In the genomic region with DNA sequence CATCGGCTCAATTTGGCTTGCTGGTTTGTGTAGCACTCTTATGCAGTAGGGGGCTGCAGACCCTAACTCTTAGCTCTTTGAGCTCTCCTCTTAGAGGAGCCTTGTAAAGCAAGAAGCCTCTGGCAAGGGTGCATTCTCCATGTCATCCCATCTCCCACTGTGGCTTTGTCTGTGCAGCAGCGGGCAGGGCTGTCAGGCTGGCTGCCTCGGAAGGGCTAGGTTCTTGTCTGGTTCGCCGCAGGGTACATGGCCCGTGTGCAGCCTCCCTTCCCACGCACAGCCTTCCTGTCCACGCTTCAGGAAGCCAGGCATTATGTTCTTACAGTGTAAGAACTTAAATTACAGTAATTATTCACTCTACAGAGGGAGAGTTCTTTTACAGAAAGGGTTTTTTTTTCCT, we compare ENCODE assay signal across 12 mouse cellular contexts. TPM values are rescaled to one million over a fixed set of nuclear protein-coding genes. Genes with fewer than 3 reads are reported as not detected.
A peak's percentile ranks its signal among the peaks of the same experiment; 100 is the strongest.
DNase-seq lines count a peak whose midpoint lies in the region; ATAC-seq and TF ChIP-seq lines count a peak whose summit lies in the region.
"Had no signal": no experiment of that assay in that cellular context is flagged by ENCODE, and none has a peak within 500 bp of the region (broad histone marks: within the 10 kb centered on the region; RNA-seq: fewer than 3 reads in every experiment).

No protein-coding gene starts in this region.

- no peaks in the 10 kb centered on the region for H3K27me3 ChIP-seq in forebrain, postnatal 0 days (ENCODE audit: insufficient read depth, low read length)
- no peaks in the 10 kb centered on the region for H3K27me3 ChIP-seq in midbrain, postnatal 0 days (ENCODE audit: insufficient read depth, low read length)
- H3K27me3 ChIP-seq: liver, embryonic 13.5 days had no signal

- no peaks in the 10 kb centered on the region for H3K36me3 ChIP-seq in forebrain, postnatal 0 days (ENCODE audit: insufficient read depth)
- no peaks in the 10 kb centered on the region for H3K36me3 ChIP-seq in midbrain, postnatal 0 days (ENCODE audit: insufficient read depth, low read length)

- WGBS in forebrain, postnatal 0 days: 18% methylated on average over 8 of the region's 8 CpGs
- WGBS in midbrain, postnatal 0 days: 28% methylated on average over 8 of the region's 8 CpGs

- peak; percentile 60; the same call in 1 of the 2 replicates for ATAC-seq in forebrain, postnatal 0 days
- no peak for ATAC-seq in midbrain, postnatal 0 days (ENCODE audit: low FRiP score)
- no peak for ATAC-seq in erythroid progenitor cell, adult 5-6 weeks (replicated peaks; ENCODE audit: low FRiP score, poor library complexity, severe bottlenecking)

- DNase-seq in left cerebral cortex, postnatal 4 days: peak; percentile 50
- no peak for DNase-seq in left cerebral cortex, postnatal 25 days (ENCODE audit: low spot score in 2 of 2)
- DNase-seq in cerebellum, postnatal 36 days: peak; percentile 70 to 71
- no peak for DNase-seq in forebrain, postnatal 0 days
- DNase-seq in midbrain, postnatal 0 days (ENCODE audit: low spot score): peak; percentile 28
- no peak for DNase-seq in thymus, postnatal 10 days (ENCODE audit: low spot score in 2 of 2)
- DNase-seq: kidney, postnatal 10 days; liver, embryonic 13.5 days; right cerebral cortex, postnatal 4 days; thymus, postnatal 25 days had no signal

- H3K4me1 ChIP-seq in forebrain, postnatal 0 days (ENCODE audit: insufficient read depth): 0 out of 2 replicates have a peak, but pooled peaks cover 7% of the 10 kb centered on the region
- no peaks in the 10 kb centered on the region for H3K4me1 ChIP-seq in midbrain, postnatal 0 days (ENCODE audit: insufficient read depth, low read length)

- no peak overlapping the region for H3K4me2 ChIP-seq in forebrain, postnatal 0 days (ENCODE audit: low read depth)
- no peak overlapping the region for H3K4me2 ChIP-seq in midbrain, postnatal 0 days (ENCODE audit: low read depth, low read length, poor library complexity, severe bottlenecking)
- H3K4me2 ChIP-seq: heart, embryonic 11.5 days; liver, embryonic 13.5 days had no signal

- intact Hi-C loops in left cerebral cortex, postnatal 4 days (cut with DNase I): no loop called here
- intact Hi-C loops in left cerebral cortex, postnatal 25 days (cut with DNase I): no loop called here

- H3K9me3 ChIP-seq in forebrain, postnatal 0 days (ENCODE audit: low read length): no peaks in the 10 kb centered on the region
- H3K9me3 ChIP-seq in midbrain, postnatal 0 days (ENCODE audit: low read length): no peaks in the 10 kb centered on the region

- H3K4me3 ChIP-seq in forebrain, postnatal 0 days (ENCODE audit: low read depth, low read length): no peak overlapping the region
- no peak overlapping the region for H3K4me3 ChIP-seq in midbrain, postnatal 0 days (ENCODE audit: low read depth, low read length)
- H3K4me3 ChIP-seq: liver, embryonic 13.5 days had no signal

- peak overlapping the region; percentile 77 for H3K27ac ChIP-seq in forebrain, postnatal 0 days (ENCODE audit: low read depth, low read length)
- H3K27ac ChIP-seq in midbrain, postnatal 0 days (ENCODE audit: low read depth, low read length): no peak overlapping the region
- H3K27ac ChIP-seq: liver, embryonic 13.5 days had no signal

- no peak for TF ChIP-seq CTCF in forebrain, postnatal 0 days (IDR thresholded peaks at IDR 0.05; ENCODE audit: low read depth)
- no peak for TF ChIP-seq CTCF in midbrain, postnatal 0 days (IDR thresholded peaks at IDR 0.05)

- H3K9ac ChIP-seq in forebrain, postnatal 0 days: 0 out of 2 replicates have a peak overlapping the region, but pooled peaks have one; percentile 14
- no peak overlapping the region for H3K9ac ChIP-seq in midbrain, postnatal 0 days (replicated peaks; ENCODE audit: low read length, poor library complexity, severe bottlenecking)
- H3K9ac ChIP-seq: liver, embryonic 13.5 days had no signal

RNA-seq across cellular contexts. Expression of gene Apopt1, which starts 5.6 kb away (rescaled TPM):
- 10 to 100 TPM; 27.0 to 33.0 TPM for total RNA-seq in left cerebral cortex, postnatal 4 days (2021)
- 10 to 100 TPM; 37.0 to 40.0 TPM for total RNA-seq in left cerebral cortex, postnatal 25 days (2021)
- 27.8 and 30.1 TPM in 2 replicates for total RNA-seq in forebrain, postnatal 0 days (2014; rRNA removed)
- 52.7 and 59.8 TPM in 2 replicates for polyA plus RNA-seq in forebrain, postnatal 0 days (2015; fragmentation: Nextera tagmentation; extraction: Ambion mirVana)
- total RNA-seq in midbrain, postnatal 0 days (2014; rRNA removed): 17.9 and 27.8 TPM in 2 replicates
- polyA plus RNA-seq in midbrain, postnatal 0 days (2015; fragmentation: Nextera tagmentation; extraction: Ambion mirVana): 63.1 and 67.0 TPM in 2 replicates
- 8.4 and 22.7 TPM in 2 replicates for total RNA-seq in erythroid progenitor cell, adult 5-6 weeks (2015; ENCODE audit: low replicate concordance)
- 4.8 and 11.3 TPM in 2 replicates for total RNA-seq in erythroid progenitor cell, adult 5-6 weeks (2017; ENCODE audit: low replicate concordance)

RNA-seq across cellular contexts. Expression of gene Bag5, which starts 5.6 kb away (rescaled TPM):
- total RNA-seq in left cerebral cortex, postnatal 4 days (2021): 10 to 100 TPM; 42.0 to 43.6 TPM
- total RNA-seq in left cerebral cortex, postnatal 25 days (2021): 10 to 100 TPM; 53.9 to 56.9 TPM
- 50.6 and 54.2 TPM in 2 replicates for total RNA-seq in forebrain, postnatal 0 days (2014; rRNA removed)
- 60.7 and 71.2 TPM in 2 replicates for polyA plus RNA-seq in forebrain, postnatal 0 days (2015; fragmentation: Nextera tagmentation; extraction: Ambion mirVana)
- 28.7 and 43.5 TPM in 2 replicates for total RNA-seq in midbrain, postnatal 0 days (2014; rRNA removed)
- polyA plus RNA-seq in midbrain, postnatal 0 days (2015; fragmentation: Nextera tagmentation; extraction: Ambion mirVana): 68.7 and 70.8 TPM in 2 replicates
- total RNA-seq in erythroid progenitor cell, adult 5-6 weeks (2015; ENCODE audit: low replicate concordance): 5.4 and 6.3 TPM in 2 replicates
- 1.2 and 8.1 TPM in 2 replicates for total RNA-seq in erythroid progenitor cell, adult 5-6 weeks (2017; ENCODE audit: low replicate concordance)

RNA-seq across cellular contexts. Expression of gene Klc1, which starts 40.0 kb away (rescaled TPM):
- 100 to 1,000 TPM; 716 to 729 TPM for total RNA-seq in left cerebral cortex, postnatal 4 days (2021)
- total RNA-seq in left cerebral cortex, postnatal 25 days (2021): 100 to 1,000 TPM; 764 to 822 TPM
- total RNA-seq in forebrain, postnatal 0 days (2014; rRNA removed): 596 and 608 TPM in 2 replicates
- polyA plus RNA-seq in forebrain, postnatal 0 days (2015; fragmentation: Nextera tagmentation; extraction: Ambion mirVana): 592 and 640 TPM in 2 replicates
- total RNA-seq in midbrain, postnatal 0 days (2014; rRNA removed): 509 and 579 TPM in 2 replicates
- 653 and 669 TPM in 2 replicates for polyA plus RNA-seq in midbrain, postnatal 0 days (2015; fragmentation: Nextera tagmentation; extraction: Ambion mirVana)
- total RNA-seq in erythroid progenitor cell, adult 5-6 weeks (2015; ENCODE audit: low replicate concordance): 18.0 and 31.7 TPM in 2 replicates
- total RNA-seq in erythroid progenitor cell, adult 5-6 weeks (2017; ENCODE audit: low replicate concordance): 38.2 and 63.6 TPM in 2 replicates

RNA-seq across cellular contexts. Expression of gene Trmt61a, which starts 40.8 kb away (rescaled TPM):
- total RNA-seq in left cerebral cortex, postnatal 4 days (2021): 10 to 100 TPM; 21.3 to 22.0 TPM
- 10 to 100 TPM; 17.1 to 17.4 TPM for total RNA-seq in left cerebral cortex, postnatal 25 days (2021)
- 15.9 and 19.6 TPM in 2 replicates for total RNA-seq in forebrain, postnatal 0 days (2014; rRNA removed)
- polyA plus RNA-seq in forebrain, postnatal 0 days (2015; fragmentation: Nextera tagmentation; extraction: Ambion mirVana): 8.8 and 10.9 TPM in 2 replicates
- 23.2 and 27.5 TPM in 2 replicates for total RNA-seq in midbrain, postnatal 0 days (2014; rRNA removed)
- polyA plus RNA-seq in midbrain, postnatal 0 days (2015; fragmentation: Nextera tagmentation; extraction: Ambion mirVana): 8.4 and 8.7 TPM in 2 replicates
- 1.8 and 2.1 TPM in 2 replicates for total RNA-seq in erythroid progenitor cell, adult 5-6 weeks (2015; ENCODE audit: low replicate concordance)
- 0.39 and 2.3 TPM in 2 replicates for total RNA-seq in erythroid progenitor cell, adult 5-6 weeks (2017; ENCODE audit: low replicate concordance)

RNA-seq across cellular contexts. Expression of gene Ckb, which starts 46.5 kb away (rescaled TPM):
- total RNA-seq in left cerebral cortex, postnatal 4 days (2021): 100 to 1,000 TPM; 638 to 668 TPM
- 1,000 to 10,000 TPM; 1,727 to 1,729 TPM for total RNA-seq in left cerebral cortex, postnatal 25 days (2021)
- total RNA-seq in forebrain, postnatal 0 days (2014; rRNA removed): 1,430 and 1,456 TPM in 2 replicates
- 1,561 and 1,650 TPM in 2 replicates for polyA plus RNA-seq in forebrain, postnatal 0 days (2015; fragmentation: Nextera tagmentation; extraction: Ambion mirVana)
- total RNA-seq in midbrain, postnatal 0 days (2014; rRNA removed): 1,673 and 2,112 TPM in 2 replicates
- polyA plus RNA-seq in midbrain, postnatal 0 days (2015; fragmentation: Nextera tagmentation; extraction: Ambion mirVana): 1,654 and 1,809 TPM in 2 replicates
- total RNA-seq in erythroid progenitor cell, adult 5-6 weeks (2015; ENCODE audit: low replicate concordance): 2.5 and 9.4 TPM in 2 replicates
- 5.2 and 10.0 TPM in 2 replicates for total RNA-seq in erythroid progenitor cell, adult 5-6 weeks (2017; ENCODE audit: low replicate concordance)

Comparison
In these comparisons a context has a peak if more than half of its experiments do, and no peak if none do; other contexts are left out.
1. DNase-seq: peak in left cerebral cortex, postnatal 4 days (single experiment), cerebellum, postnatal 36 days (2 of 2) and midbrain, postnatal 0 days (single experiment); none in left cerebral cortex, postnatal 25 days (0 of 2), forebrain, postnatal 0 days (single experiment) and thymus, postnatal 10 days (0 of 2).